Mouse (Mus musculus) T-helper 17 cell (primary cell): Measurements from ENCODE around the gene Cpt1c.

ENCODE experiments used
- in situ Hi-C, 2 experiments: fragments of 300-600 bp; cut with MboI, MseI; formaldehyde crosslinking; loops; 1 replicate in 1 of 2; 2 replicates in 1 of 2; pipeline ENCODE4 v1.15.1; 2025; ENCODE audit warnings: high pct_unique_total_duplicates in 2 of 2

Gene Cpt1c

GRCm38 (mm10) chr7:45002440-45002839, 27.8 kb upstream of the Cpt1c start:
- in situ Hi-C loops, result loop anchor here (25.0 kb wide), 1 partner anchor 1835 kb away; the partner anchor contains the start of gene Ldha (in 2 of the 2)

GRCm38 (mm10) chr7:45000539-45001114, 26.0 kb upstream of the Cpt1c start:
- in situ Hi-C loops, result loop anchor here (25.0 kb wide), 1 partner anchor 1837 kb away; the partner anchor contains the start of gene Ldha (in 2 of the 2)

- in situ Hi-C loops, result loop anchor here (25.0 kb wide), 1 partner anchor 1838 kb away; the partner anchor contains the start of gene Ldha (in 2 of the 2)
Observed at GRCm38 (mm10) chr7:44999753-45000152, 25.1 kb upstream of the Cpt1c start.

- in situ Hi-C loops, result no loop called here
Observed at GRCm38 (mm10) chr7:44998501-44998955, 23.9 kb upstream of the Cpt1c start, which contains the start of gene Bcl2l12. Gene Bcl2l12 (minus strand): TSS chr7:44998712.

- in situ Hi-C loops, result no loop called here
Observed at GRCm38 (mm10) chr7:44997940-44998428, 23.3 kb upstream of the Cpt1c start.

- in situ Hi-C loops, result no loop called here
Observed at GRCm38 (mm10) chr7:44997231-44997939, 22.7 kb upstream of the Cpt1c start, which contains the start of gene Irf3. Gene Irf3 (plus strand): TSS chr7:44997648.

GRCm38 (mm10) chr7:44996672-44997071, 22.0 kb upstream of the Cpt1c start:
- in situ Hi-C loops, result no loop called here

GRCm38 (mm10) chr7:44986879-44987718, 12.4 kb upstream of the Cpt1c start:
- in situ Hi-C loops, result no loop called here

- in situ Hi-C loops, result no loop called here
Observed at GRCm38 (mm10) chr7:44986192-44986878, 11.7 kb upstream of the Cpt1c start, which contains the start of gene Prmt1. Gene Prmt1 (minus strand): TSS chr7:44986568.

GRCm38 (mm10) chr7:44985595-44986191, 11.0 kb upstream of the Cpt1c start:
- in situ Hi-C loops, result no loop called here

GRCm38 (mm10) chr7:44984833-44985164, 10.1 kb upstream of the Cpt1c start:
- in situ Hi-C loops, result no loop called here

GRCm38 (mm10) chr7:44983944-44984832, 9.5 kb upstream of the Cpt1c start:
- in situ Hi-C loops, result no loop called here

GRCm38 (mm10) chr7:44983085-44983484, 8.4 kb upstream of the Cpt1c start:
- in situ Hi-C loops, result no loop called here

GRCm38 (mm10) chr7:44981539-44981938, 6.9 kb upstream of the Cpt1c start:
- in situ Hi-C loops, result no loop called here

- in situ Hi-C loops, result no loop called here
Observed at GRCm38 (mm10) chr7:44978300-44978699, 3.6 kb upstream of the Cpt1c start.

- in situ Hi-C loops, result no loop called here
Observed at GRCm38 (mm10) chr7:44975117-44975419, 417 bp upstream of the Cpt1c start.

GRCm38 (mm10) chr7:44973415-44974130, 1.1 kb downstream of the Cpt1c start:
- in situ Hi-C loops, result no loop called here

- in situ Hi-C loops, result no loop called here
Observed at GRCm38 (mm10) chr7:44971142-44971541, 3.5 kb downstream of the Cpt1c start.

- in situ Hi-C loops, result no loop called here
Observed at GRCm38 (mm10) chr7:44970231-44970691, 4.4 kb downstream of the Cpt1c start.
